Mouse (Mus musculus): ENCODE measurements around the gene B3gnt4. TPM values are rescaled to one million over a fixed set of nuclear protein-coding genes. Genes with fewer than 3 reads are reported as not detected.

Gene B3gnt4
- total RNA-seq, 1 experiment from 2014 or later, result not detected

DNA sequence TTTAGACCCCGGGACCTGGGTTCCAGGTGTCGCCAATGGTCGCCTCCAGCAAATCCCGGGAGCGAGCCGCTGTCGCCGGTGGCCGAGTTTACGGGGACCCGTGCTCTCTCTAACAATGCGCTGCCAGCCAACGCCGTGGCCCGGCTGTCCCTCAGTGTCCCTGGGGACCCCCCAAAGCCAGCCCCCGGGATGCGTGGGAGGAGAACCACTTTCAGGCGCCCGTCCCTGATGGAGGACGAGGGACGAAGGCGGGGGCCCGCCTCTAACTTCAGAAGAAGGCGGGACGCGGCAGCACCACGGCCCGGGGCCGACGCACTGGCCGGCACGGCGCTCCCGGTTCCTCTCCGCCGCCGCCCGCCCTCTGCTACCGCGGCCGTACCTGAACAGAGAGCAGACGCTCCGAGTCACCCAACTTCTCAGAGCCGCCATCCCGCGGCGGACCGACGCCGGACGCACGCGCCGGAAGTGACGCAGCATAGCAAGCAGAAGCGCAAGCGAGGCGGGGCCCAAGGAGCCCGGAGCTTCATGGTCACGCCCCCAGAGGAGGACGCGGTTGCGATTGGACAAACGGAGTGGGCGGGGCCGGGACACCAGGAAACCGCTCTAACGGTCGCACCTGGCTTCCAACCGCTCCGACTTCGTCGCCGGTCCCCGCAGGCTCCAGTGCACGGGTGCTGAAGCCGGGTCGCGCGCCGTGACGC, 13.6 kb downstream of the B3gnt4 start, which contains the start of gene Diablo:
TSS of gene Diablo (minus strand) at position 485 of the 701 bp plus-strand sequence.
- ATAC-seq (replicated peaks in 1 of 2; ENCODE audit: insufficient read depth in 1 of 2, low FRiP score in 2 of 2, low TSS enrichment in 1 of 2, low read depth in 1 of 2, poor library complexity in 2 of 2, severe bottlenecking in 2 of 2), result peak; percentile 93 to 95

DNA sequence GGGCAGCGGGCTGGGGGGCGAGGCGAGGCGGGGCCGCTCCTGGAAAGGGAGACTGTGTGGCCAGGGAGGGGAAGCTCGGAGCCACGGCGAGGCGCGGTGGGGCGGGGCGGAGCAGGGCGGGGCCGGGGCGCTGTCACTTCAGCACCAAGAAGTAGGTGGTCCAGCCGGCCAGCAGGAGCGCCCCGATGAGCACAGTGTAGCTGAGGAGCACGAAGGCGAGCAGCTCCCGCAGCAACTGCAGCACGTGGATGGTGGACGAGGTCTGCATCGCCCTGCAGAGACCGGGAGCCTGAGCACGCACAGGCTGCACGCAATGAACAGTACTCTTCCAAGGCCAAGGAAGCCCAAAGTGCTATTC, 14.1 kb downstream of the B3gnt4 start:
- ATAC-seq (replicated peaks in 1 of 2; ENCODE audit: insufficient read depth in 1 of 2, low FRiP score in 2 of 2, low TSS enrichment in 1 of 2, low read depth in 1 of 2, poor library complexity in 2 of 2, severe bottlenecking in 2 of 2), result peak; percentile 57 to 78

DNA sequence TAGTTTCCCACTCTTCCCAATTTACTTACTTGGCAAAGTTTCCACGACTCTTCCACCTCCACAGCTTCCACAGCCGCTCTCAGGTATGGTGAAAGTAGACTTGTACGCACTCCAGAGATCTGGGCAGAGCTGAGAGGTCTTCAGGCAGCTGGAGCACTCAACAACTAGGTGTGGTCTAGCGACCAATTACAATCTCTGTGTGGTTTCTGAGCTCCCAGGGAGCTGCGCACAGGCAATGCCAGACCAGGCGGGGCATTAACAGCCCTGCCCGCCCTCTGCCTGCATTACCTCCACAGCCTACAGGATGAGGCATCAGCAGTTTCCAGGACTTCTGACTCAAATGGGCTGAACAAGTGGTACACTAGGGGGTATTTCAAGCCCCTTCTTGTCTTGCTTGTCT, 15.0 kb downstream of the B3gnt4 start, which contains the start of gene Gm49027:
TSS of gene Gm49027 (minus strand) at position 208 of the 400 bp plus-strand sequence.
- ATAC-seq (replicated peaks in 1 of 2; ENCODE audit: insufficient read depth in 1 of 2, low FRiP score in 2 of 2, low TSS enrichment in 1 of 2, low read depth in 1 of 2, poor library complexity in 2 of 2, severe bottlenecking in 2 of 2), result no peak

DNA sequence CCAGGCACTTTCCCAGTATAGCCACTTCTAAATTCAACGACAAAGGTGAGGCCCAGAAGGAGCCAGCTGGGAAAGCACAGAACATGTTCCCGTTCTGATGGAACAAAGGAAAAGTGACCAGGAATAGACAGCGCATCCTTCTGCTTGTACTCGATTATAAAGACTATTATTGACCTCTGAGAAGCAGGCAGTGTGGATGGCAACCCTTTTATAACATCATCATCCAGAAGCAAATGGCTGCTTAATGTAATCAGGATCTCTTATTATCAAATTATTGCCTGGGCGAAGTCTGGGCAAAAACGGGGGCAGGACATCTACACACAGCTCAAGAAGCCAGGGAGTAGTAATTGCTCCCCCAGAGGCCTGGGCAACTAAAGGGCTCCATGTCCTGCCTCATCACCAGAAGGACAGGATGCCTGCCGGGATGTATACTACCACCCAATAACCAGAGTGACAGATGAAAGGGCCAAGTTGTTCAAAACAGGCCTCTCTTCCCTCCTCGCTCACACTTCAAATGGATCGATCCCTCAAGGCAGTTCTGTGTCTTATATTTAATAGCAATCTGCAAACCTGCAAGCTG, 15.7 kb downstream of the B3gnt4 start:
- ATAC-seq (replicated peaks in 1 of 2; ENCODE audit: insufficient read depth in 1 of 2, low FRiP score in 2 of 2, low TSS enrichment in 1 of 2, low read depth in 1 of 2, poor library complexity in 2 of 2, severe bottlenecking in 2 of 2), result no peak

DNA sequence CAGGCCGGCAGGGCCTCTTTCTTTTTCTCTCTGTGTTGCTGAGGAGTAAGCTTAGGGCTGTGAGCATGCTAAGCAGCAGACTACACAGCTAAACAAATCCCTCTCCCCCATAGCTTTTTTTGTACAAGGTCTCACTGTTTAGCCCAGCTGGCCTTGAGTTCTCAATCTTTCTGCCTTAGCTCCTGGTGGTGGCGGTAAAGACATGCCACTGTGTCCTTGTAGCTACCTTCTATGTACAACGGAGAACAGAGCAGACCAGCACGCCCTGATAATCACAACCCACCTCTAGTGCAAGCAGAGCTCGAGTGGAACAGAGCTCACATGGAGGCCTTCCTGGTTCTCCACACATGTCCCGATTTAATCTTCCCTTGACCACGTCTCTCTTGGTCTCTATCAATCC, 18.4 kb downstream of the B3gnt4 start:
- no peak for ATAC-seq (replicated peaks in 1 of 2; ENCODE audit: insufficient read depth in 1 of 2, low FRiP score in 2 of 2, low TSS enrichment in 1 of 2, low read depth in 1 of 2, poor library complexity in 2 of 2, severe bottlenecking in 2 of 2)

DNA sequence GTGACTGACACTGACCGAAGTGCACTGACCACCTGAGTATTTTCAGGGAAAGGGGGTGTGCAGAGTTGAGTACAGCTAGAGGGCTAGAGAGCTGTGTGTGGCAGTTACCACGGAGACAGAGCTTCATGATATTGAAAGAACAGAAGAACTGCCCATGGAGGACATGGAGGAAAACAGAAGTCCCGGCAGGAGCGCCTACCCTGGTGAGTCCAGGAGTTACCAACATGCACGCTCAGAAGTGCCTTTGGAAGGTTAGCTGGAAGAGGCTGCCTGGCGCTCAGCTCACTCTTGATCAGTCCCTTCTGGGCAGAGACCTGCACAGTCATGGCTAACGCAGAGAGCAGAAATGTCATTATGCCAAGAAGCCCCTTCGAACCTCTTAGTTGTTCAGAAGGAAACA, 19.8 kb downstream of the B3gnt4 start:
- no peak for ATAC-seq (replicated peaks in 1 of 2; ENCODE audit: insufficient read depth in 1 of 2, low FRiP score in 2 of 2, low TSS enrichment in 1 of 2, low read depth in 1 of 2, poor library complexity in 2 of 2, severe bottlenecking in 2 of 2)

DNA sequence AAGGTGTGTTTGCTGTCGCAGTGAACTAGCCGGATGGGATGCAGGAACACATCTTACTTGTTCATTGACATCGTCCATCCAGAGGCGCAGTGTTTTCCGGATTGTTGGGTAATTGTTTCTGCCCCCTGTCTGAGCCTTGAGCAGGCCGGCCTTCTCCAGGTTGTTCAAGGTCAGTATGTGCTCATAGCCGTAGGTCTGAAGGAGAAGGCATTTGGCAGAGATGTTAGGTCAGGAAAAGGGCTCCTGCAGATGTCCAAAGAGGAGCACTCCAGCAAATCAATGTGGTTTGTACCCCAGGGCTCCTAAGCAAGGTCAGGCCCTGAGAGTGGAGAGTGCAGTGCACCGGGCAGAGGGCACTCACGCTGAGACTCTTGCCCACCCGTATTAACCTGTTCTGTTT, 23.5 kb downstream of the B3gnt4 start:
- ATAC-seq (replicated peaks in 1 of 2; ENCODE audit: insufficient read depth in 1 of 2, low FRiP score in 2 of 2, low TSS enrichment in 1 of 2, low read depth in 1 of 2, poor library complexity in 2 of 2, severe bottlenecking in 2 of 2), result no peak

DNA sequence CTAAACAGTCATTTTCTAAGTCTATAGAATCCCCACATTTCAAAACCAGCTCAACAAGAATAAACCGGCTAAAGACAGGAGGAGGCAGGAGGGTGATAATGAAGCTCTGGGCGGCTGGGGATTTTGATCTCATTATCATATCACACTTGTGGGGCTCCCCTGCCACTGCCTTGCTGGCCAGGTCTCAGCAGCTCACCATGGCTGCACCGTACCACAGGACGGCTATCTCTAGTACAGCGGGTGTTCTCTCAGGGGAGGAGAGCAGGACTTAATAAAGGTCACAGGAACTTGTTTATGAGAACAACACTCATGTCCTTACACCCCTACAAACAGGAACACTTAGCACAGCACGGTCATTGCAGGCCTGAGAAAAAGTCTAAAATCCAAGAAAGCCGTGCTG, 45.4 kb downstream of the B3gnt4 start:
- ATAC-seq (replicated peaks in 1 of 2; ENCODE audit: insufficient read depth in 1 of 2, low FRiP score in 2 of 2, low TSS enrichment in 1 of 2, low read depth in 1 of 2, poor library complexity in 2 of 2, severe bottlenecking in 2 of 2), result no peak; a peak in 1 of 4 replicates

DNA sequence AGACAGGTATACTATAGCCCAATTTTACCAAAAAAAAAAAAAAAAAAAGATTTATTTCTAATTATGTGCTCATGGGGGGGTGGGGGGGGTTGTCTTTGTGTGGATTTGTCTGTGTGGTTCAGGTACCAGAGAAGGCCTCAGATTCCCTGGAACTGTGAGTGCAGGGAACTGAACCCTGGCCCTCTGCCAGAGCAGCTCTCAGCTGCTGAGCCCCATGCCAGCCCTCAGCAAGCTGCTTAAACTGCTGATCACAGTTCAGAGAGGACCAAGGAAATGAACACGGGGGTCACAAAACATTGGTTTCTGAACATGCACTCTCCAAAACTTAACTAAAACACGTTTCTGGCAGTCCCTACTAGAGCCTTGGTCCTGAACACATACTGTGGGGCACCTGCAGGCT, 46.2 kb downstream of the B3gnt4 start:
- no peak for ATAC-seq (replicated peaks in 1 of 2; ENCODE audit: insufficient read depth in 1 of 2, low FRiP score in 2 of 2, low TSS enrichment in 1 of 2, low read depth in 1 of 2, poor library complexity in 2 of 2, severe bottlenecking in 2 of 2)

DNA sequence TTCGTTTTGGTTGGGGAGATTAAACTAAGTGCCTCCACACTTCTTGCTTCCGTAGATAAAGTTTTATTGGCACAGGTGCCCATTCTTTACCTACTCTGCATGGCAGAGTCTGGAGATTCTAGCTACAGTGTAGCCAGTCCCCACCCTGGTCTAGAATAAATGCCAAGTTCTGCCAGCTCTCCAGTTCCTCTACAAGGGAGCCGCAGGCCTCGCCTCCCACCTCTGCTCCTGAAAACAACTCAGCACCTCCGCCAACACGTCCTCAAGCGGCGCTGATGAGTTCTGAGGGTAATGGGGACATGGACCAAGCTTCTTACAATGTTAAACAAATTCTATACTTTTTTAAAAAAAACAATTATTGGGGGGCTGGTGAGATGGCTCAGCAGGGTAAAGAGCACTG, 49.3 kb downstream of the B3gnt4 start:
- no peak for ATAC-seq (replicated peaks in 1 of 2; ENCODE audit: insufficient read depth in 1 of 2, low FRiP score in 2 of 2, low TSS enrichment in 1 of 2, low read depth in 1 of 2, poor library complexity in 2 of 2, severe bottlenecking in 2 of 2)

DNA sequence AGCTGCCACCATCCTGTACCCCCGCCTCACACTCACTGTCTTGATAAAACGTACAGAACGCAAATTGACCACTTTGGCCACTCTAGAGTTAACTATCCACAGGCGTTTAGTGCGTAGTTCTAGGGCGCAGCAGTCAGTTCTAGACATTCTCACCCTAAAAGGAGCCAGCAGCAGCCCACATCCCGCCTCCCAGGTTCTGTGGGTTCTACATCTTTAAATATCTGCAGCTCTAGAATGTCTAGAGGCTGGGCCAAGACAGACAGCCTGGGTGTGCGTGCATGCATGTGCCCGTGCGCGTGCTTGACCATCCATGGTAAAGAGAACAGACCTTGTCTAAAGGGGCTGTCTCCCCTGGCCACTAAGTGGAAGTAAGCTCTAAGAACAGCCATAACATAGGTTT, 50.9 kb downstream of the B3gnt4 start:
- ATAC-seq (replicated peaks in 1 of 2; ENCODE audit: insufficient read depth in 1 of 2, low FRiP score in 2 of 2, low TSS enrichment in 1 of 2, low read depth in 1 of 2, poor library complexity in 2 of 2, severe bottlenecking in 2 of 2), result no peak

Other genes starting within 250 kb of the B3gnt4 start
- gene Bcl7a, start 166.6 kb upstream of the B3gnt4 start, total RNA-seq (2017), result 16.3 and 19.4 TPM in 2 replicates
- 16.0 and 25.1 TPM in 2 replicates for gene Mlxip, start 115.7 kb upstream of the B3gnt4 start, total RNA-seq (2017)
- gene Lrrc43, start 21.2 kb upstream of the B3gnt4 start, total RNA-seq (2017), result not detected in 2 replicates
- not detected in 2 replicates for gene Il31, start 21.0 kb upstream of the B3gnt4 start, total RNA-seq (2017)
- 58.4 and 69.0 TPM in 2 replicates for gene Diablo, start 13.7 kb downstream of the B3gnt4 start, total RNA-seq (2017)
- gene Gm49027, start 15.0 kb downstream of the B3gnt4 start, total RNA-seq (2017), result not detected in 2 replicates
- gene Vps33a, start 62.6 kb downstream of the B3gnt4 start, total RNA-seq (2017), result 19.9 and 21.8 TPM in 2 replicates
- gene Clip1, start 174.2 kb downstream of the B3gnt4 start, total RNA-seq (2017), result 105 and 149 TPM in 2 replicates
- gene Zcchc8, start 210.6 kb downstream of the B3gnt4 start, total RNA-seq (2017), result 95.3 and 116 TPM in 2 replicates
- gene Rsrc2, start 239.0 kb downstream of the B3gnt4 start, total RNA-seq (2017), result 376 and 381 TPM in 2 replicates
- 37.5 and 38.5 TPM in 2 replicates for gene Kntc1, start 239.3 kb downstream of the B3gnt4 start, total RNA-seq (2017)

Data from hematopoietic stem cell, adult 5-6 weeks (primary cell).